Mouse (Mus musculus) kidney, adult 2 months (tissue): ENCODE data around the gene Pcdh10. TPM values are rescaled to one million over a fixed set of nuclear protein-coding genes. Genes with fewer than 3 reads are reported as not detected.

Experiments
- DNase-seq: peaks from one replicate; pipeline ENCODE4 v3.0.0; 2021
- H3K27ac ChIP-seq: fragments of 200-500 bp; 2 replicates; pipeline ENCODE4 v1.5.1; 2012; ENCODE audit warnings: low read depth, low read length, control low read depth, inconsistent platforms; ENCODE audit not compliant: insufficient read depth
- H3K27me3 ChIP-seq: fragments of 200-500 bp; replicated peaks from 2 replicates; pipeline ENCODE4 v1.6.1; 2012; ENCODE audit warnings: mild to moderate bottlenecking, moderate library complexity, low read length, inconsistent platforms; ENCODE audit not compliant: control insufficient read depth, insufficient read depth
- H3K36me3 ChIP-seq: fragments of 200-500 bp; 2 replicates; pipeline ENCODE4 v1.6.1; 2012; ENCODE audit warnings: mild to moderate bottlenecking, moderate library complexity, low read length, inconsistent platforms; ENCODE audit not compliant: control insufficient read depth, insufficient read depth
- H3K4me1 ChIP-seq: fragments of 200-500 bp; 2 replicates; pipeline ENCODE4 v1.6.1; 2011; ENCODE audit warnings: low read length; ENCODE audit not compliant: control insufficient read depth, insufficient read depth
- H3K4me3 ChIP-seq: fragments of 200-500 bp; 2 replicates; pipeline ENCODE4 v1.5.1; 2011; ENCODE audit warnings: mild to moderate bottlenecking, low read depth, low read length, control low read depth; ENCODE audit not compliant: insufficient read depth
- CTCF ChIP-seq: fragments of 200-500 bp; conservative IDR thresholded peaks from 2 replicates; pipeline ENCODE4 v1.5.1; 2011; ENCODE audit warnings: low read depth, mild to moderate bottlenecking, control low read depth, low read length, moderate library complexity, mixed read lengths; ENCODE audit not compliant: insufficient read depth, insufficient read length
- POLR2A ChIP-seq: fragments of 200-500 bp; IDR thresholded peaks from one replicate; pipeline ENCODE4 v1.6.1; 2011; ENCODE audit warnings: low read depth, low read length, control low read depth
- WGBS: fragments of 180-500 bp; shearing (Covaris S2); methylation state at CpG from one replicate; pipeline ENCODE4 v1.1.7; 2018; 5-methylcytosine and 5-hydroxymethylcytosine counted together
- polyA plus RNA-seq: library from polyadenylated mRNA; depleted of rRNA; stranded (reverse); fragments of >200 nt; gene quantifications from 2 replicates; pipeline ENCODE4 v1.2.3, GENCODE M21; 2012

Gene Pcdh10
- polyA plus RNA-seq, 1 experiment = 0.33 TPM

GRCm38 (mm10) chr3:45386512-45386911 is 8.3 kb downstream of the Pcdh10 start:
- H3K36me3 ChIP-seq = no peaks in the 10 kb centered on the region
- WGBS = 83% methylated on average over 2 of the region's 2 CpGs
- TF ChIP-seq CTCF = no peak
- TF ChIP-seq POLR2A = no peak
- H3K27ac ChIP-seq = no peak overlapping the region
- no peak overlapping the region for H3K4me3 ChIP-seq
- DNase-seq = no peak
- no peaks in the 10 kb centered on the region for H3K27me3 ChIP-seq
- H3K4me1 ChIP-seq = no peaks in the 10 kb centered on the region

DNA sequence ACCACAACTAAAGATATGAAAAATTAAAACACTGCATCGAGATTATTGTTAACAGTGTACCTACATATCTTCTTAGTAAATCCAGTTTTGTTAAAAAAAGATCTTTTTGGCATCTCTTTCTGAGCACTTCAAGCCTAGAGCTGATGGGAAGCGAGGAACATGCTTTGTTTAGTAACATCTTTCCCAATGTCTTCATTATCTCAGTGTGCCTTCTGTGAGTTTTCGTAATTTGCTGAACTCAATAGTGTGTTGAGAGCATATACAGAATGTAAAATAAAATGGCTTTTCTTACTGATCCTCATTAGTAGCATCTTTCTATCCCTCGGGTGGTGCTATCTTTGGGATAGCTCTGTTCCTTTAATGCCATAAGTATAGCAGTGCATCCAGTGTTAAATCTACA is 18.9 kb downstream of the Pcdh10 start:
- WGBS = 85% methylated on average over 4 of the region's 4 CpGs
- no peaks in the 10 kb centered on the region for H3K4me1 ChIP-seq
- no peaks in the 10 kb centered on the region for H3K36me3 ChIP-seq
- TF ChIP-seq CTCF (no peak), POLR2A (no peak)
- no peak for DNase-seq
- H3K4me3 ChIP-seq = no peak overlapping the region
- no peaks in the 10 kb centered on the region for H3K27me3 ChIP-seq
- H3K27ac ChIP-seq = no peak overlapping the region

DNA sequence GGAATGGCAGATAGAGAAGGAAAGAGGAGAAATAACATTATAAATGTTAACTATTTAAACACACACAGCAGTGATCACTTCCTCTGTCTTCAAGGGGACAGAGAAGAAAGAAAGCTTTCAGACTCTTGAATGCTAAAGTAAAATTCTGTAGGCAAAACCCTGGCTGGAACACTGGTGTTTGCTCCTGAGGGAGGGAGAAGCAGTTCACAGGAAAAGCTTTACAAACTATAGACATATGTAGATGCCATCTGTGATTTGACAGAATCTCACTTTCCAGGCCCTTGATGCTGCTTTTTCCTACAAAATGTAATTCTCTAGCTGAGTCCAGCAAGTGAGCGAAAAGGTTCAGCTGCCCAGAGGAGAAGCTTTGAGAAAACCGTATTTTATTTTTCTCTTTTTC is 25.0 kb downstream of the Pcdh10 start:
- Histone ChIP-seq H3K36me3 (no peaks in the 10 kb centered on the region), H3K27me3 (no peaks in the 10 kb centered on the region), H3K4me1 (no peaks in the 10 kb centered on the region), H3K27ac (no peak overlapping the region), H3K4me3 (no peak overlapping the region)
- DNase-seq = no peak
- TF ChIP-seq CTCF = no peak
- no peak for TF ChIP-seq POLR2A
- WGBS = 82% methylated on average over 2 of the region's 2 CpGs

- H3K4me1 ChIP-seq = no peaks in the 10 kb centered on the region
- WGBS = 24% methylated on average over 1 of the region's 1 CpGs
- no peak for DNase-seq
These were observed 53.5 kb downstream of the Pcdh10 start for GRCm38 (mm10) chr3:45431691-45432090.

DNA sequence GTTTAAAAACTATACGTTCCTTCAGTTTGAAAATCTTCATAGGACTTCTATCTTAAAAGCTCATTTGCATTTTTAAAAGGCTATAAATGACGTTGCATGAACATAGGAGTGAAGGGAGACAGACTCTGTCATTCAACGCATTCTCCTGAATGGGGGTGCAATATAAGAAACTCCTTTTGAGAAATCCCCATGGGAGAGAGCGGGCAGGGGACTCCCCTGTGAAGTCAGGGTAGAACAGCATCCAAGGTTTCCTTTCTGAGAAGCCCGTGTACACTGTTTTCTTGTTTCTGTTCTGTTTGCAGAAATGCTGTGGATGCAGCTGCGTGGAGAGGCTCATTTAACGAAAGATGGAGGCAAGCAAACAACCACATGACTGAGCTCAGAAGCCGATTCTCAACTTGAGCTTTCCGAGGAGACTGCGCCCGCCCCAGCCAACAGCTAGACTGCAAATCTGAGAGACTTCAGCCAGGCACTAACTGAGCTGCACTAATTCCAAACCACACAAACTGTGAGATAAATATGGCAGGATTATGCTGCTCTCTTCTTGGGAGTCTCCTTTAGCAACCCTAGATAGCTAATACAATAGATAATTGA is 54.1 kb downstream of the Pcdh10 start:
- Histone ChIP-seq H3K27ac (no peak overlapping the region), H3K4me3 (no peak overlapping the region), H3K27me3 (no peaks in the 10 kb centered on the region), H3K36me3 (no peaks in the 10 kb centered on the region), H3K4me1 (no peaks in the 10 kb centered on the region)
- TF ChIP-seq CTCF = no peak
- TF ChIP-seq POLR2A = no peak
- DNase-seq = no peak
- 26% methylated on average over 11 of the region's 11 CpGs for WGBS

More at GRCm38 (mm10) chr3:45431691-45432090, 53.5 kb downstream of the Pcdh10 start:
- Histone ChIP-seq H3K27ac (no peak overlapping the region), H3K27me3 (no peaks in the 10 kb centered on the region), H3K4me3 (no peak overlapping the region), H3K36me3 (no peaks in the 10 kb centered on the region)
- TF ChIP-seq POLR2A = no peak
- TF ChIP-seq CTCF = no peak
